Mouse (Mus musculus) heart, postnatal 10 days (tissue): Measurements from ENCODE around the gene Col6a6. TPM values are rescaled to one million over a fixed set of nuclear protein-coding genes. Genes with fewer than 3 reads are reported as not detected.

Experiments
- DNase-seq, 2 experiments: peaks; one replicate each; pipeline ENCODE4 v3.0.0; 2021
- intact Hi-C: fragments of 180-260 bp; cut with DNase I; formaldehyde crosslinking; loops from one replicate; pipeline ENCODE4 v1.15.1; 2025
- total RNA-seq, 2 experiments: library from RNA; stranded (reverse); gene quantifications; 2 replicates each; pipeline ENCODE4 v1.2.3; 2021

Gene Col6a6
- total RNA-seq, 2 experiments from 2014 or later: 16.7 to 20.5 TPM

- intact Hi-C loops: no loop called here
- no peak for DNase-seq
Observed at GRCm38 (mm10) chr9:105754256-105754655, 73.7 kb downstream of the Col6a6 start.

GRCm38 (mm10) chr9:105745861-105746260 lies 82.1 kb downstream of the Col6a6 start:
- intact Hi-C loops: no loop called here
- no peak for DNase-seq

GRCm38 (mm10) chr9:105740413-105740812 lies 87.5 kb downstream of the Col6a6 start:
- DNase-seq: no peak
- intact Hi-C loops: no loop called here

- peak in 1 of 2 experiments; percentile 26 for DNase-seq
- intact Hi-C loops: loop anchor here (5.0 kb wide), 1 partner anchor 43 kb away; no protein-coding TSS in a partner anchor
Observed at GRCm38 (mm10) chr9:105739446-105739845, 88.5 kb downstream of the Col6a6 start.

- peak; percentile 51 to 56 for DNase-seq
- intact Hi-C loops: loop anchor here (5.0 kb wide), 1 partner anchor 45 kb away; no protein-coding TSS in a partner anchor
Observed at GRCm38 (mm10) chr9:105737448-105737847, 90.5 kb downstream of the Col6a6 start.

- intact Hi-C loops: loop anchor here (5.0 kb wide), 1 partner anchor 47 kb away; no protein-coding TSS in a partner anchor
- no peak for DNase-seq
Observed at GRCm38 (mm10) chr9:105735195-105735594, 92.8 kb downstream of the Col6a6 start.

- no peak for DNase-seq
- intact Hi-C loops: loop anchor here (5.0 kb wide), 1 partner anchor 48 kb away; no protein-coding TSS in a partner anchor
Observed at GRCm38 (mm10) chr9:105734651-105735050, 93.3 kb downstream of the Col6a6 start.

GRCm38 (mm10) chr9:105731976-105732375 lies 96.0 kb downstream of the Col6a6 start:
- DNase-seq: peak; percentile 70 to 74
- intact Hi-C loops: no loop called here

GRCm38 (mm10) chr9:105720430-105720829 lies 107.5 kb downstream of the Col6a6 start:
- intact Hi-C loops: no loop called here
- no peak for DNase-seq

- DNase-seq: peak; percentile 19 to 23
- intact Hi-C loops: no loop called here
Observed at GRCm38 (mm10) chr9:105719851-105720395, 108.0 kb downstream of the Col6a6 start.

- no peak for DNase-seq
- intact Hi-C loops: no loop called here
Observed at GRCm38 (mm10) chr9:105719367-105719766, 108.6 kb downstream of the Col6a6 start.

- intact Hi-C loops: no loop called here
- DNase-seq: no peak
Observed at GRCm38 (mm10) chr9:105712049-105712448, 115.9 kb downstream of the Col6a6 start.

GRCm38 (mm10) chr9:105705011-105705410 lies 122.9 kb downstream of the Col6a6 start:
- intact Hi-C loops: no loop called here
- DNase-seq: no peak

- intact Hi-C loops: no loop called here
- DNase-seq: no peak
Observed at GRCm38 (mm10) chr9:105704226-105704932, 123.6 kb downstream of the Col6a6 start.

GRCm38 (mm10) chr9:105701966-105702365 lies 126.0 kb downstream of the Col6a6 start:
- intact Hi-C loops: no loop called here
- DNase-seq: peak; percentile 20 to 34

- intact Hi-C loops: no loop called here
- DNase-seq: no peak
Observed at GRCm38 (mm10) chr9:105700702-105701101, 127.3 kb downstream of the Col6a6 start.

GRCm38 (mm10) chr9:105697764-105698396 lies 130.1 kb downstream of the Col6a6 start:
- intact Hi-C loops: no loop called here
- DNase-seq: peak; percentile 74 to 77

- intact Hi-C loops: no loop called here
Observed at GRCm38 (mm10) chr9:105696818-105697564, 131.0 kb downstream of the Col6a6 start.

GRCm38 (mm10) chr9:105693854-105694253 lies 134.1 kb downstream of the Col6a6 start:
- DNase-seq: peak; percentile 89 to 94
- intact Hi-C loops: loop anchor here (1.0 to 2.0 kb wide), 4 partner anchors 164 to 419 kb away; no protein-coding TSS in a partner anchor

More at GRCm38 (mm10) chr9:105696818-105697564, 131.0 kb downstream of the Col6a6 start:
- DNase-seq: peak; percentile 33 to 37

- no peak for DNase-seq
- intact Hi-C loops: loop anchor here (1.0 kb wide), 2 partner anchors 165 to 295 kb away; no protein-coding TSS in a partner anchor
Observed at GRCm38 (mm10) chr9:105693056-105693455, 134.9 kb downstream of the Col6a6 start.

GRCm38 (mm10) chr9:105692472-105692871 lies 135.5 kb downstream of the Col6a6 start:
- no peak for DNase-seq
- intact Hi-C loops: no loop called here
